Mouse (Mus musculus) limb, embryonic 15.5 days (tissue): ENCODE data around the gene Foxn1. TPM values are rescaled to one million over a fixed set of nuclear protein-coding genes. Genes with fewer than 3 reads are reported as not detected.

Experiments used
- ATAC-seq: fragments of 200-750 bp; cut with Nextera tagmentation; 2 replicates; pipeline ENCODE4 v1.8.0; 2017; ENCODE audit warnings: low read depth, moderate TSS enrichment; ENCODE audit not compliant: insufficient number of reproducible peaks, low FRiP score, low TSS enrichment
- H3K27ac ChIP-seq: fragments of 300-500 bp; sonication (generic); 2 replicates; pipeline ENCODE4 v1.5.1; 2015; ENCODE audit warnings: moderate library complexity, mild to moderate bottlenecking, inconsistent platforms
- H3K27me3 ChIP-seq: fragments of 300-500 bp; sonication (generic); 2 replicates; pipeline ENCODE4 v1.6.1; 2015; ENCODE audit warnings: inconsistent platforms
- H3K36me3 ChIP-seq: fragments of 300-500 bp; sonication (generic); 2 replicates; pipeline ENCODE4 v1.6.1; 2015; ENCODE audit warnings: inconsistent platforms
- H3K4me1 ChIP-seq: fragments of 300-500 bp; sonication (generic); 2 replicates; pipeline ENCODE4 v1.6.1; 2015; ENCODE audit warnings: inconsistent platforms
- H3K4me2 ChIP-seq: fragments of 300-500 bp; sonication (generic); 2 replicates; pipeline ENCODE4 v1.6.1; 2015; ENCODE audit warnings: mild to moderate bottlenecking, inconsistent platforms
- H3K4me3 ChIP-seq: fragments of 300-500 bp; sonication (generic); 2 replicates; pipeline ENCODE4 v1.5.1; 2015; ENCODE audit warnings: mild to moderate bottlenecking, inconsistent platforms
- H3K9ac ChIP-seq: fragments of 300-500 bp; sonication (generic); 2 replicates; pipeline ENCODE4 v1.6.1; 2015; ENCODE audit warnings: inconsistent platforms
- H3K9me3 ChIP-seq: fragments of 300-500 bp; sonication (generic); 2 replicates; pipeline ENCODE4 v1.6.1; 2016; ENCODE audit warnings: inconsistent platforms
- WGBS: fragments of 180-500 bp; shearing (Covaris S2); methylation state at CpG from one replicate; pipeline ENCODE4 v1.1.7; 2015; 5-methylcytosine and 5-hydroxymethylcytosine counted together
- polyA plus RNA-seq: library from polyadenylated mRNA; unstranded; fragments of >200 nt; fragmentation: Nextera tagmentation; extraction: Ambion mirVana; gene quantifications from 2 replicates; pipeline ENCODE4 v1.2.1, GENCODE M21; 2015

The Foxn1 gene
- polyA plus RNA-seq, 1 experiment from 2014 or later: 3.1 TPM

GRCm38 (mm10) chr11:78313662-78314061, 72.7 kb downstream of the Foxn1 start:
- no peaks in the 10 kb centered on the region for H3K27me3 ChIP-seq
- H3K9ac ChIP-seq: no peak overlapping the region
- no peak overlapping the region for H3K4me3 ChIP-seq
- H3K36me3 ChIP-seq: peaks cover 82% of the 10 kb centered on the region
- no peaks in the 10 kb centered on the region for H3K9me3 ChIP-seq
- no peak overlapping the region for H3K27ac ChIP-seq
- 96% methylated on average over 2 of the region's 2 CpGs for WGBS
- no peaks in the 10 kb centered on the region for H3K4me1 ChIP-seq
- H3K4me2 ChIP-seq: no peak overlapping the region
- no peak for ATAC-seq

- H3K9me3 ChIP-seq: no peaks in the 10 kb centered on the region
- H3K27ac ChIP-seq: no peak overlapping the region
- H3K4me2 ChIP-seq: no peak overlapping the region
- H3K4me1 ChIP-seq: no peaks in the 10 kb centered on the region
- ATAC-seq: no peak
- H3K36me3 ChIP-seq: peaks cover 68% of the 10 kb centered on the region
- no peaks in the 10 kb centered on the region for H3K27me3 ChIP-seq
- WGBS: 88% methylated on average over 8 of the region's 8 CpGs
- no peak overlapping the region for H3K4me3 ChIP-seq
- H3K9ac ChIP-seq: no peak overlapping the region
Observed at GRCm38 (mm10) chr11:78310861-78311511, 75.4 kb downstream of the Foxn1 start.

Other genes with a start within 250 kb of the Foxn1 start
- 65.6 and 67.0 TPM in 2 replicates for gene Traf4, start 221.0 kb downstream of the Foxn1 start, polyA plus RNA-seq
- 15.4 and 16.2 TPM in 2 replicates for gene Nek8, start 209.9 kb downstream of the Foxn1 start, polyA plus RNA-seq
- gene Tlcd1, start 209.8 kb downstream of the Foxn1 start, polyA plus RNA-seq: 31.3 and 32.0 TPM in 2 replicates
- 1,208 and 1,454 TPM in 2 replicates for gene Rpl23a, start 203.0 kb downstream of the Foxn1 start, polyA plus RNA-seq
- gene Rab34, start 198.1 kb downstream of the Foxn1 start, polyA plus RNA-seq: 153 and 164 TPM in 2 replicates
- gene Proca1, start 193.2 kb downstream of the Foxn1 start, polyA plus RNA-seq: 3.1 and 3.5 TPM in 2 replicates
- 93.2 and 97.7 TPM in 2 replicates for gene Sdf2, start 140.8 kb downstream of the Foxn1 start, polyA plus RNA-seq
- 27.4 and 28.2 TPM in 2 replicates for gene Supt6, start 140.6 kb downstream of the Foxn1 start, polyA plus RNA-seq
- 63.3 and 68.8 TPM in 2 replicates for gene 2610507B11Rik, start 124.8 kb downstream of the Foxn1 start, polyA plus RNA-seq
- gene BC030499, start 95.7 kb downstream of the Foxn1 start, polyA plus RNA-seq: 0.09 TPM in 1 of 2 replicates, not detected in the other
- gene Spag5, start 85.0 kb downstream of the Foxn1 start, polyA plus RNA-seq: 26.3 and 29.5 TPM in 2 replicates
- gene Aldoc, start 63.6 kb downstream of the Foxn1 start, polyA plus RNA-seq: 25.0 and 25.5 TPM in 2 replicates
- gene Pigs, start 58.1 kb downstream of the Foxn1 start, polyA plus RNA-seq: 83.9 and 85.7 TPM in 2 replicates
- 35.8 and 44.3 TPM in 2 replicates for gene Unc119, start 43.1 kb downstream of the Foxn1 start, polyA plus RNA-seq
- 0.10 TPM in 1 of 2 replicates, not detected in the other for gene Slc13a2, start 35.7 kb upstream of the Foxn1 start, polyA plus RNA-seq
- gene Slc46a1, start 79.1 kb upstream of the Foxn1 start, polyA plus RNA-seq: 20.2 and 21.3 TPM in 2 replicates
- gene Sarm1, start 111.2 kb upstream of the Foxn1 start, polyA plus RNA-seq: 1.3 and 1.7 TPM in 2 replicates
- 1.7 and 2.7 TPM in 2 replicates for gene Vtn, start 112.5 kb upstream of the Foxn1 start, polyA plus RNA-seq
- 0.22 TPM in 1 of 2 replicates, not detected in the other for gene Sebox, start 116.9 kb upstream of the Foxn1 start, polyA plus RNA-seq
- gene Tmem199, start 125.6 kb upstream of the Foxn1 start, polyA plus RNA-seq: 39.7 and 41.9 TPM in 2 replicates
- 163 and 177 TPM in 2 replicates for gene Poldip2, start 125.6 kb upstream of the Foxn1 start, polyA plus RNA-seq
- 95.1 and 95.3 TPM in 2 replicates for gene Tnfaip1, start 149.8 kb upstream of the Foxn1 start, polyA plus RNA-seq
- 196 and 206 TPM in 2 replicates for gene Ift20, start 149.8 kb upstream of the Foxn1 start, polyA plus RNA-seq
- gene Tmem97, start 164.2 kb upstream of the Foxn1 start, polyA plus RNA-seq: 89.3 and 92.7 TPM in 2 replicates